Mouse (Mus musculus) T-helper 2 cell (primary cell): Measurements from ENCODE around the gene Ntrk1.

Experiments used
- in situ Hi-C: fragments of 300-600 bp; cut with MboI, MseI; formaldehyde crosslinking; loops from one replicate; pipeline ENCODE4 v1.15.1; 2025; ENCODE audit warnings: high pct_unique_total_duplicates

Gene Ntrk1

GRCm38 (mm10) chr3:87752567-87752966 lies 42.4 kb downstream of the Ntrk1 start:
- in situ Hi-C loops: no loop called here

DNA sequence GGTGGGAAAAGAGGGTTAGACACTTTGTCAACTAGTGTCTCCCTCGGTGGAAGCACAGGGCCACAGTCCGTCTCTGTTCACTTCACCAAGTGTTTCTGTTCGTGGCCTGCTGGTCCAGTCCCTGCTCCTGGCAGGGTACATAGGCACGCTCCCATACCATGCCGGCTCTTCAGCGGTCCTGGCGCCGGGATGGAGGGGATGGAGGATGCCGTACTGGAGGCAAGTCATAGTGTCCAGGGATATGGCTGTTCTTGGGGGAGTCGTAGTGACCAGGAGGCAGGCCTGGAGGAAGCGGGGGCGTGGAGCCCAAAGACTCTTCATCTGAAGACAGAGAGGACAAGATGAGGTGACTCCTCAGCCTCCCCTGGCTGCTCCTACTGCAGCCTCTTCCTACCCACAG lies 45.0 kb downstream of the Ntrk1 start:
- in situ Hi-C loops: no loop called here

DNA sequence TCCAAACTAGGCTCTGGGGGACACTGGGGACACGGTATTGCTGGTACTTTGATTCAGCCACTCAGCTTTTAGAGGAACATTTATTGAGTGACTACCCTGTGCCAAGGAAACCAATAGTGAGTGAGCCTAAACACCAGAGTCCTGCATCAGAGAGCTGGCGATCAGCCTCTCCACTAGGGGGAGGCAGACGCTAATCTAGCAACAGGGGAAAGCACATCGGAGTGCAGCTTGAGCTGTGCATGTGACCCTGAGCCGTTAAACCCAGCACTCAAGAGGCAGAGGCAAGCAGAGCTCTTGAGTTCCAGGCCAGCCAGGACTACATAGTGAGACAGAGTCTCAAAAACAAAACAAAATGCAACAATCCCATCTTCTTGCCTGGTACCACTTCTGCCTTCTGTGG lies 45.9 kb downstream of the Ntrk1 start:
- in situ Hi-C loops: no loop called here

GRCm38 (mm10) chr3:87748431-87748830 lies 46.5 kb downstream of the Ntrk1 start, which contains the start of gene Lrrc71:
Lrrc71 (minus strand) TSS chr3:87748625.
- in situ Hi-C loops: no loop called here

DNA sequence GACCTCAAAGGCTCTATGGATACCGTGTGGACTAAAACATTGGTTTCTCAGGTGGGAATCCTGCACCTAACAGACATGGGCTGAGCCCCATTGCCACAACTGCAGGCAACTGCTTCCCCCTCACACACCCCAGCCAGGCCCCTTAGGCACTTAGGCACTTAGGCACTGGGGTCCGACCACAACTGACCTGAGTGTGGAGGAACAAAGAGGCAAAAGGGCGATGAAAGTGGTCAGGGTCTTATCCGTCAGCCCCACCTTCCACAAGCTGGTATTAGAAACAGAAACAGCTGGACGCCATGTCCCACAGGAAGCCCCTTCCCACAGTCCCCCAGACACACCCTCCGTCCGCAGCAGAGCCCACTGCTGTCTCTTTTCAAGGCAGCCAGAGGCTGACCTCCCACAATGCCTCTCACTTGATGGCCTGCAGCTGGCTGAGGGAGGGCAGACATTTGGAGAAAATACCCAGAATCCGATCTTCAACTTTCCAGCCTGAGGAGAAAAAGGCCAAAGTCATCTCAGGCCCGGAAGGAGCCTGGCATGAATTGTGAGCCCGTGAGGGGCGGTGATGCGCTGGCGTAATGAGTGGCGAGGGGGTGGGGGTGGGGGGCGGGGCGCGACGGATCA lies 49.8 kb downstream of the Ntrk1 start:
- in situ Hi-C loops: no loop called here

- in situ Hi-C loops: no loop called here
Observed at GRCm38 (mm10) chr3:87743927-87744326, 51.0 kb downstream of the Ntrk1 start.

DNA sequence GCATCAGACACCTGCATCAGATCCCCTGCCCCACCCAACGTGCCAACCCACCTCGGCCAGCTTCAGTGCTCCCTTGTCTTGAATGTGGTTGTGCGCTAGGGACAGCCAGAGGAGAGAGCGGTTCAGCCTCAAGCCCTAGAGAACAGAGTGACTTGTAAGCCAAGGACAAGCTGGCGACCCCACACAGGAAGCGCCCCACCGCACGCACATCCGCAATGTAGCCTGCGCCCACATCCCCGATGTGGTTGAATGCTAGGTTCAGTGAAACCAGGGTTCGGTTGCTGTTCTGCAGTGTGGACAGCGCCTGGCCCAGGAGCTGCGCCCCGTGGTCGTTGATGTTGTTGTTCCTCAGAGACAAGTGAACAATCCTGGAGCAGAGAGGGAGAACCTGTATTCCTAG lies 52.2 kb downstream of the Ntrk1 start:
- in situ Hi-C loops: no loop called here

GRCm38 (mm10) chr3:87742013-87742412 lies 52.9 kb downstream of the Ntrk1 start:
- in situ Hi-C loops: no loop called here

- in situ Hi-C loops: no loop called here
Observed at GRCm38 (mm10) chr3:87738906-87739305, 56.1 kb downstream of the Ntrk1 start.

- in situ Hi-C loops: no loop called here
Observed at GRCm38 (mm10) chr3:87735335-87735734, 59.6 kb downstream of the Ntrk1 start.

- in situ Hi-C loops: no loop called here
Observed at GRCm38 (mm10) chr3:87733984-87734761, 60.8 kb downstream of the Ntrk1 start.

GRCm38 (mm10) chr3:87733098-87733497 lies 61.9 kb downstream of the Ntrk1 start:
- in situ Hi-C loops: no loop called here

GRCm38 (mm10) chr3:87728696-87729095 lies 66.3 kb downstream of the Ntrk1 start:
- in situ Hi-C loops: no loop called here
